Mouse (Mus musculus) macrophage (primary cell): Measurements from ENCODE around the gene Acvr1. TPM values are rescaled to one million over a fixed set of nuclear protein-coding genes. Genes with fewer than 3 reads are reported as not detected.

Source experiments
- H3K27ac ChIP-seq: fragments of 350-480 bp; formaldehyde crosslinking; 2 replicates; pipeline ENCODE4 v1.9.0; 2021
- H3K36me3 ChIP-seq: fragments of 350-480 bp; formaldehyde crosslinking; 2 replicates; pipeline ENCODE4 v1.9.0; 2021; ENCODE audit errors: inconsistent target
- H3K4me3 ChIP-seq: fragments of 350-480 bp; formaldehyde crosslinking; 2 replicates; pipeline ENCODE4 v1.9.0; 2021; ENCODE audit errors: inconsistent target
- H3K79me2 ChIP-seq: fragments of 350-480 bp; formaldehyde crosslinking; 2 replicates; pipeline ENCODE4 v1.9.0; 2021; ENCODE audit errors: inconsistent target
- WGBS: methylation state at CpG from one replicate; pipeline ENCODE4 v1.1.7; 2026; ENCODE audit warnings: inconsistent platforms; ENCODE audit not compliant: missing documents; 5-methylcytosine and 5-hydroxymethylcytosine counted together
- polyA plus RNA-seq: library from polyadenylated mRNA; stranded (reverse); fragments of 250-400 nt; gene quantifications from 3 replicates; pipeline ENCODE4 v1.2.4, GENCODE M21; 2018; ENCODE audit warnings: inconsistent platforms

Acvr1 gene
- polyA plus RNA-seq, 1 experiment from 2014 or later = 10.7 TPM

- H3K27ac ChIP-seq = no peak overlapping the region
- no peaks in the 10 kb centered on the region for H3K79me2 ChIP-seq
- no peak overlapping the region for H3K4me3 ChIP-seq
- H3K36me3 ChIP-seq = no peaks in the 10 kb centered on the region
- 88% methylated on average over 5 of the region's 5 CpGs for WGBS
These were observed 157.9 kb downstream of the Acvr1 start for GRCm38 (mm10) chr2:58408926-58409634.

- 96% methylated on average over 2 of the region's 2 CpGs for WGBS
- no peaks in the 10 kb centered on the region for H3K79me2 ChIP-seq
- no peak overlapping the region for H3K27ac ChIP-seq
- no peaks in the 10 kb centered on the region for H3K36me3 ChIP-seq
- no peak overlapping the region for H3K4me3 ChIP-seq
These were observed 163.5 kb downstream of the Acvr1 start for GRCm38 (mm10) chr2:58403481-58403880.

DNA sequence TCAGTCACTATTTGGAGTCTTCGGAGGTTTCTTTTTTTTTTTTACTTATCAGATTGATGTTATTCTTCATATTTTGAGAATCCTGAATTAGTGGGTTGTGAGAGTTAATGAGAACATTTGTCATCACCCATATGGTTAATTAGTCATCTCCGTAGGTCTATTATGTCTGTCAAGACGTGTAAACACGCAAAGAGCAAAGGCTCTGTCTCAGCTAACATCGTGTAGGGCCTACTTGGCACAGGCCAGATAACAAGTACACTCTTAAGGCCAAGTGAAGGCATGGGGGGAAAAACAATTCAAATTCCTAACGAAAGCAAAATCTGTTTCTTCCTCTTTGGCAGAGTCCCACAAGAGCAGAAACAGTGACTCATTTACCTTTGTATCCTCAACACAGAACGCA lies 178.4 kb downstream of the Acvr1 start:
- Histone ChIP-seq H3K79me2 (no peaks in the 10 kb centered on the region), H3K4me3 (no peak overlapping the region), H3K36me3 (no peaks in the 10 kb centered on the region), H3K27ac (no peak overlapping the region)
- WGBS = 84% methylated on average over 7 of the region's 7 CpGs

DNA sequence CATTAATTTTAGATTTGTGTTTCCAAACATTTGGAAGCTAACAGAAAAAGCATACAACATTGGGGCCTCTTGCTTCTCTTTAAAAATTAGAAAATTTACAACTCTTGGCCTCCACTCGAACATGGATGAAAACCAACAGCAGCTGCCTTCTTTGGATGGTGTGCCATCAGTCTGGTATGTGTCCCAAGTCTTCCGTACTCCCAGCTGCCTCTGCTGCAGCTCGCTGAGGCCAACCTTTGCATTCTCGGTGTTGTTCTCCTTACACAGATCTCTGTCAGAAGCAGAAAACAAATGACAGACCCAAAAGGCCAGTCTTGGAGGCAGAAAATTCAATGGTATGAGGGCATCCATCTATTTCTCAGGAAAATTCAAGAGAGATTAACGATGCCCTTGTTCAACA lies 186.9 kb downstream of the Acvr1 start:
- 94% methylated on average over 5 of the region's 5 CpGs for WGBS
- no peak overlapping the region for H3K4me3 ChIP-seq
- no peaks in the 10 kb centered on the region for H3K36me3 ChIP-seq
- no peak overlapping the region for H3K27ac ChIP-seq
- no peaks in the 10 kb centered on the region for H3K79me2 ChIP-seq

DNA sequence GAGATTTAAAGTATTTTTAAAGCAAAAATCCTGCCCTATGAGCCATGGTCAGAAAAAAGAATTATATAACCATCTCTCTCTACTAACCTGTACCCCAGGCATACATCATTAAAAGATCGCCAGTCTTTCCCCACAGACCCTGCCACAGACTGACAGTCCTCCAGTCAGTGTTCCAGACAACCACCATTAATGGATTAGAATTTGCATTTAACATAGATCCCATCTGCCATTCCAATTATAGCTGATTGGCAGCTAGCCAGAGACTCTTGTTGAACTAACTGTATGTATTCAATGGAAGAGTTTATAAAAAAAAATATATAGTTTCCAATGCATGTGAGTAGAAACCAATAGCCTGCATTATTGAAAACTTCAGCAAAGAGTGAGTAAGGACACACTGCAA lies 187.5 kb downstream of the Acvr1 start:
- H3K4me3 ChIP-seq = no peak overlapping the region
- WGBS = 80% methylated on average over 1 of the region's 1 CpGs
- H3K27ac ChIP-seq = no peak overlapping the region
- H3K79me2 ChIP-seq = no peaks in the 10 kb centered on the region
- no peaks in the 10 kb centered on the region for H3K36me3 ChIP-seq

- WGBS = 93% methylated on average over 9 of the region's 9 CpGs
- Histone ChIP-seq H3K27ac (no peak overlapping the region), H3K36me3 (no peaks in the 10 kb centered on the region), H3K4me3 (no peak overlapping the region), H3K79me2 (no peaks in the 10 kb centered on the region)
These were observed 189.4 kb downstream of the Acvr1 start for GRCm38 (mm10) chr2:58377417-58378130.

DNA sequence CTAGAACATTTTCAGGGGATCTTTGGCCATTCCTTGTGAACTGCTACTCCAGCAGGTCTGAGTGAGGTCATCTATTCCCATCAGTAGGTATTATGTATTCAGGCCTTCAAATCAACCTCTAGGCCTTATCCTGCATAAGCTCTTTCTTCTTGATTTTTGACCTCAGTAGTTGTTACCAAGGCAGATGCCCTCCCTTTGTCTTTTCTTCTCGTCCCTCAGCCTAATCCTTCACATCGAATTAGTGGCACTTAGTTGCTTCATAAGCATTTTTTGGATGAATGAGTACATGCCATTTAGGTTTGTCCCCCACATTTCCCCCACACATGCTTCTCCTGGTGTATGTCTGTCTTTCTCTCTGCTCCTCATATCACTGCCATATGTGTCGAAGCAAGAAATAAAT lies 200.8 kb downstream of the Acvr1 start:
- Histone ChIP-seq H3K36me3 (no peaks in the 10 kb centered on the region), H3K4me3 (no peak overlapping the region), H3K79me2 (no peaks in the 10 kb centered on the region), H3K27ac (no peak overlapping the region)
- WGBS = 75% methylated on average over 3 of the region's 3 CpGs

- H3K27ac ChIP-seq = no peak overlapping the region
- WGBS = 98% methylated on average over 3 of the region's 3 CpGs
- no peaks in the 10 kb centered on the region for H3K79me2 ChIP-seq
- H3K36me3 ChIP-seq = no peaks in the 10 kb centered on the region
- H3K4me3 ChIP-seq = no peak overlapping the region
These were observed 205.5 kb downstream of the Acvr1 start for GRCm38 (mm10) chr2:58361361-58362046.

DNA sequence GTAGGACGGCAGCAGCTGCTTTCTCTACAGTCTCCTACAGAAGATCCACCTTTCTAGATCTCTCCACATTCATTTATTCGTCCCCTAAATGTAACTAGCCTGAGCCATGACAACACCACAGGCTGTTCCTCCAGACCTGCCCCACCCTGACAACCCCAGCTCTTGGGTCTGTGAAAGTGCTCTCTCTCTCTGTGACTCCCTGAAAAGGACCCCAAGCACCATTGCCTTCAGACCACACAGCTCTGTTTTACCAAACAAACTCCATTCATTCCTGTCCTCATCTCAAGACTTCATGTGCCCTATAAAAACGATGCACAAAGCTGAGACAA lies 208.9 kb downstream of the Acvr1 start:
- Histone ChIP-seq H3K36me3 (no peaks in the 10 kb centered on the region), H3K4me3 (no peak overlapping the region), H3K27ac (no peak overlapping the region), H3K79me2 (no peaks in the 10 kb centered on the region)
- WGBS = 21% methylated on average over 3 of the region's 3 CpGs

GRCm38 (mm10) chr2:58357414-58358131 lies 209.4 kb downstream of the Acvr1 start, which contains the start of gene Acvr1c:
TSS of gene Acvr1c (minus strand) at chr2:58357895.
- Histone ChIP-seq H3K36me3 (no peaks in the 10 kb centered on the region), H3K27ac (no peak within 1 kb of the TSS), H3K4me3 (no peak within 1 kb of the TSS), H3K79me2 (no peaks in the 10 kb centered on the region)
- WGBS = 1% methylated on average over 63 of the region's 65 CpGs

- no peak overlapping the region for H3K27ac ChIP-seq
- H3K4me3 ChIP-seq = no peak overlapping the region
- no peaks in the 10 kb centered on the region for H3K36me3 ChIP-seq
- no peaks in the 10 kb centered on the region for H3K79me2 ChIP-seq
- under 1% methylated on average over 7 of the region's 7 CpGs for WGBS
These were observed 209.9 kb downstream of the Acvr1 start for GRCm38 (mm10) chr2:58357068-58357413.

GRCm38 (mm10) chr2:58354389-58354788 lies 212.6 kb downstream of the Acvr1 start:
- H3K4me3 ChIP-seq = no peak overlapping the region
- WGBS = 92% methylated on average over 3 of the region's 3 CpGs

DNA sequence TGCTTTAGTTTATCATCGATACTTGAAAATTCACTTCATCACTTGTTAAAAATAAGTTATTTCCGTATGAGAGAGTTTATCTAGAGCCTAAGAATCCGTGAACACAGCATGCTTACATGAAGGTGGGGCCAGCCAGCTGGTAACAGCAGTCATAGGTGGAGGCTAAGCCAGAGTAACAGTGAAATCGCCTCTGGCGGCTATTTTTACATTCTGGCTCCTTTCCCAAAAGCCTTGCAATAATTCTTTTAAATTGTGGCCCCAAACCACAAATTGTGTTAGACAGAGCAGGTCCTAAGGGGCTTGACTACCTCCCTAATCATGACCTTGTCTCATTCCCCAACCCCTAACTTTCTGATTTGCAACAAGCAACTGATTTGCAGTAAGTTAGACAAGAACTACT lies 214.1 kb downstream of the Acvr1 start:
- no peak overlapping the region for H3K4me3 ChIP-seq
- H3K79me2 ChIP-seq = no peaks in the 10 kb centered on the region
- 51% methylated on average over 5 of the region's 5 CpGs for WGBS
- H3K27ac ChIP-seq = no peak overlapping the region
- no peaks in the 10 kb centered on the region for H3K36me3 ChIP-seq

More at GRCm38 (mm10) chr2:58354389-58354788, 212.6 kb downstream of the Acvr1 start:
- H3K79me2 ChIP-seq = no peaks in the 10 kb centered on the region
- no peaks in the 10 kb centered on the region for H3K36me3 ChIP-seq
- no peak overlapping the region for H3K27ac ChIP-seq

GRCm38 (mm10) chr2:58350657-58351056 lies 216.3 kb downstream of the Acvr1 start:
- whole genome bisulfite sequencing = 97% methylated on average over 2 of the region's 2 CpGs
- no peak overlapping the region for H3K27ac ChIP-seq
- H3K36me3 ChIP-seq = no peaks in the 10 kb centered on the region
- H3K4me3 ChIP-seq = no peak overlapping the region
- H3K79me2 ChIP-seq = no peaks in the 10 kb centered on the region
